Mouse (Mus musculus): ENCODE data around the gene Fam72a. TPM values are rescaled to one million over a fixed set of nuclear protein-coding genes. Genes with fewer than 3 reads are reported as not detected.

The Fam72a gene
- polyA plus RNA-seq (2011; ENCODE audit: insufficient read length, low read depth, missing spikeins), result 1.8 and 2.3 TPM in 2 replicates

DNA sequence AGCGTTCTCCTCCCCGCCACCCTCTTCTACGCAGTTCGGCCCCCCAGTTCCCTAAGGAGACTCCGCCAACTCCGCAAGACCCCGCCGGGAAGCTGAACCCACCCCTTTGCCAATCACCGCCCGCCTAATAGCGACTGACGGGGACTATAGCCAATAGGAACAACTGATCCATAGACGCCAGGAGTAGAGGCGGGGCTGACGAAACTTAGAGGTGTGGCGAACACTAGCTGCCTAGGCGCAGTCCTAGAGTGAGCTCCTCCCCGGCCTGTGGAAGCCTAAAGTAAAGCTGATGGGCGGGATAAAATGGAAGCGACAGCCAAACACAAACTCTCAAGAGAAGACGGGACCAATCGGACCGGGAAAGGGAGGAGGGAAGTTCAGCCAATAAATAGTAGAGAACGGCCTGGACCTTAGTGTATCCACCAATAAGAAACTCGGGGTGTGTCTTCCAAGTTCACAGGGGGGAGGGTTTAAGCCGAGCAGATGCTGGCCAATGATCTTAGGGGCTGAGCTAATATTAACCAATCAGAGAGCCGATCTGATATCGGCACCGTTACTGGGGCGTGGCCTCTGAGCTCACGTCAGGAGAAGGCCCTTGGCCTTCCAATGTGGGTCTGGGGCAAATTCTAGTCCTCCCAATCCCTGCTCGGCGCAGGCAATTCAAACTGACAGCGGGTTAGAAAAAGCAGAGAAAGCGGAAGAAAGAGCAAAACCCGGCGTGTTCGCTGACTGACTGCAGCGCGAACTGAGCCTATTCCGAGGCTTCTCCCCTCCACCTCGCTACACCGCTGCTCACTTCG lies at the start of gene Fam72a, which contains the start of gene Srgap2:
TSS of gene Fam72a (plus strand) at position 623 of the 800 bp plus-strand sequence.
TSS of gene Srgap2 (minus strand) at position 72 of the 800 bp plus-strand sequence.
- Histone ChIP-seq H3K27ac (ENCODE audit: insufficient read depth, low read length) (peak within 1 kb of the TSS; percentile 82), H3K4me3 (ENCODE audit: insufficient read depth, low read length) (peak within 1 kb of the TSS; percentile 95), H3K4me1 (ENCODE audit: control insufficient read depth, insufficient read depth, low read length) (peaks cover 8% of the 10 kb centered on the region)
- peak; percentile 96 for TF ChIP-seq POLR2A (IDR thresholded peaks at IDR 0.05; ENCODE audit: low read depth, low read length)
- no peak for TF ChIP-seq CTCF (IDR thresholded peaks at IDR 0.05; ENCODE audit: borderline replicate concordance, insufficient read depth, low read length)

DNA sequence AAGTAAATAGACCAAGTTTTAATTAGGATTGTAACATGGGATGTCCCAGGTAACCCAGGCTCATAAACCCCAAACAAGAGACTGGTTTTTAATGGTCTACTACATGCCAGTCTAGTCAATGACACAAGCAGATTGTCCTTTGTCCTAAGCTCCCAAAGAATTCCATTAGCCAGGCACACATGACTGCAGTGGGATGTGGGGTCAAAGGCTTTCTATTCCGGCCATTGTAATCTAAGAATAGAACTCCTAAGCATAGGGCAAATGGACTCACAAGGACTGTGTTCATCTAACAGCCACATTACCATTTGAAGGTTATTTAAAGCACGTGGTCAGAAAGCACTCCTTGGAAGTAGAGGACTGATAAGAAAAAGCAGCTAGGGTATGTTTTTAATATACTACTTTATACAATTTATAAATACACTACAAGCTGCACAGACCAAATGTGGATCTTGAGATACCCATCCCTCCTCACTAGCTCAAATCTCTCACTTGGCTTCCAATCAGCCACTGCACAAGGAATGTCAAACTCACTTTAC lies 48.9 kb upstream of the Fam72a start:
- Histone ChIP-seq H3K4me3 (ENCODE audit: insufficient read depth, low read length) (no peak overlapping the region), H3K4me1 (ENCODE audit: control insufficient read depth, insufficient read depth, low read length) (no peaks in the 10 kb centered on the region; the same call in 1 of the 2 replicates), H3K27ac (ENCODE audit: insufficient read depth, low read length) (no peak overlapping the region)
- no peak for TF ChIP-seq CTCF (IDR thresholded peaks at IDR 0.05; ENCODE audit: borderline replicate concordance, insufficient read depth, low read length)
- TF ChIP-seq POLR2A (IDR thresholded peaks at IDR 0.05; ENCODE audit: low read depth, low read length), result no peak

- Histone ChIP-seq H3K4me1 (ENCODE audit: control insufficient read depth, insufficient read depth, low read length) (0 out of 2 replicates have a peak, but pooled peaks cover 3% of the 10 kb centered on the region), H3K4me3 (ENCODE audit: insufficient read depth, low read length) (no peak overlapping the region), H3K27ac (ENCODE audit: insufficient read depth, low read length) (no peak overlapping the region)
- TF ChIP-seq CTCF (IDR thresholded peaks at IDR 0.05; ENCODE audit: borderline replicate concordance, insufficient read depth, low read length) (no peak), POLR2A (IDR thresholded peaks at IDR 0.05; ENCODE audit: low read depth, low read length) (no peak)
These were observed 46.3 kb upstream of the Fam72a start for GRCm38 (mm10) chr1:131481391-131481790.

DNA sequence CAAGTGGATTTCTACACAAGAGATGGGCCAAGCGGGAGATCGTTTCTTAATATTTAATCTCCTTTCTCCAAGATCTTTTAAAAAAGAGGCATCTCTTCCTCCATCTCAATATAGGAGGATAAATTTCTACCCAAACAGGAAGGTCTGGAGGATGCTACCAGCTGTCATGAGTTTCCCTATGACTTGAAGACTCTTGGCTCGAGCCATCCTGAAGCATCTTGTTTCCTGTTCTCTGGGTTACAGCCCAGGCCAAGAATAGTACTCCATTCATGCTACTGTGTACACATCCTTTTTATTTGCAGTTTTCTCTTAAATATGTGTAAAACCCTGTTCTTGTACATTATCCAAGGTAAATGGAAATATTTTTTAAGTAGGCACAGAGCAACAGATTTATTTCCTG lies 45.5 kb upstream of the Fam72a start:
- no peak overlapping the region for H3K27ac ChIP-seq (ENCODE audit: insufficient read depth, low read length)

GRCm38 (mm10) chr1:131486094-131486850 lies 41.4 kb upstream of the Fam72a start:
- peaks cover 3% of the 10 kb centered on the region; the same call in 1 of the 2 replicates for H3K4me1 ChIP-seq (ENCODE audit: control insufficient read depth, insufficient read depth, low read length)
- no peak for TF ChIP-seq POLR2A (IDR thresholded peaks at IDR 0.05; ENCODE audit: low read depth, low read length)
- TF ChIP-seq CTCF (IDR thresholded peaks at IDR 0.05; ENCODE audit: borderline replicate concordance, insufficient read depth, low read length), result no peak
- no peak overlapping the region for H3K4me3 ChIP-seq (ENCODE audit: insufficient read depth, low read length)
- H3K27ac ChIP-seq (ENCODE audit: insufficient read depth, low read length), result no peak overlapping the region

More for the DNA sequence above, 45.5 kb upstream of the Fam72a start:
- Histone ChIP-seq H3K4me3 (ENCODE audit: insufficient read depth, low read length) (no peak overlapping the region), H3K4me1 (ENCODE audit: control insufficient read depth, insufficient read depth, low read length) (0 out of 2 replicates have a peak, but pooled peaks cover 3% of the 10 kb centered on the region)
- TF ChIP-seq POLR2A (IDR thresholded peaks at IDR 0.05; ENCODE audit: low read depth, low read length), result no peak
- TF ChIP-seq CTCF (IDR thresholded peaks at IDR 0.05; ENCODE audit: borderline replicate concordance, insufficient read depth, low read length), result no peak

- no peak overlapping the region for H3K27ac ChIP-seq (ENCODE audit: insufficient read depth, low read length)
- H3K4me3 ChIP-seq (ENCODE audit: insufficient read depth, low read length), result no peak overlapping the region
- TF ChIP-seq POLR2A (IDR thresholded peaks at IDR 0.05; ENCODE audit: low read depth, low read length) (no peak), CTCF (IDR thresholded peaks at IDR 0.05; ENCODE audit: borderline replicate concordance, insufficient read depth, low read length) (no peak)
- peaks cover 7% of the 10 kb centered on the region for H3K4me1 ChIP-seq (ENCODE audit: control insufficient read depth, insufficient read depth, low read length)
These were observed 38.4 kb upstream of the Fam72a start for GRCm38 (mm10) chr1:131489312-131489711.

DNA sequence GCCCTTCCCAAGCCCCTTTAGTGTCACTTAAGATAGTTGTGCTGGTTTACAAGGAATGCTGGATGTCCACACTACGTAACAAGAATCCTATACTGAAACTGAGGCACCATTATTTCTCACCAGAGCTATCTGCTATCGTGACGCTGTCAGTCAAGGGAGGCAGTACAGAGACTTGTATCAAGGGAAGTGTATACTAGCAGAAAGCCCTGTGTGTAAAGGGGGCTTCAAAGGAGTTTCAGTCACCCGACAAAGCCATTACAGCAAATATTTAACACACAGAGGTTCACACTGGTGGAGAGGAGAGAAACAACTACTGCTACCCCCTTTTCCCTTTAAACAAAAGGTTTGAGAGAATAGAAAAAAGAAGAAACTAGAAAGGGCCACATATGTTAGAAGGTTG lies 36.1 kb upstream of the Fam72a start:
- Histone ChIP-seq H3K27ac (ENCODE audit: insufficient read depth, low read length) (no peak overlapping the region), H3K4me3 (ENCODE audit: insufficient read depth, low read length) (no peak overlapping the region), H3K4me1 (ENCODE audit: control insufficient read depth, insufficient read depth, low read length) (peaks cover 9% of the 10 kb centered on the region)
- TF ChIP-seq CTCF (IDR thresholded peaks at IDR 0.05; ENCODE audit: borderline replicate concordance, insufficient read depth, low read length), result no peak
- no peak for TF ChIP-seq POLR2A (IDR thresholded peaks at IDR 0.05; ENCODE audit: low read depth, low read length)

GRCm38 (mm10) chr1:131492360-131492759 lies 35.3 kb upstream of the Fam72a start:
- H3K4me1 ChIP-seq (ENCODE audit: control insufficient read depth, insufficient read depth, low read length), result peaks cover 9% of the 10 kb centered on the region
- no peak for TF ChIP-seq CTCF (IDR thresholded peaks at IDR 0.05; ENCODE audit: borderline replicate concordance, insufficient read depth, low read length)
- H3K27ac ChIP-seq (ENCODE audit: insufficient read depth, low read length), result no peak overlapping the region
- H3K4me3 ChIP-seq (ENCODE audit: insufficient read depth, low read length), result no peak overlapping the region

DNA sequence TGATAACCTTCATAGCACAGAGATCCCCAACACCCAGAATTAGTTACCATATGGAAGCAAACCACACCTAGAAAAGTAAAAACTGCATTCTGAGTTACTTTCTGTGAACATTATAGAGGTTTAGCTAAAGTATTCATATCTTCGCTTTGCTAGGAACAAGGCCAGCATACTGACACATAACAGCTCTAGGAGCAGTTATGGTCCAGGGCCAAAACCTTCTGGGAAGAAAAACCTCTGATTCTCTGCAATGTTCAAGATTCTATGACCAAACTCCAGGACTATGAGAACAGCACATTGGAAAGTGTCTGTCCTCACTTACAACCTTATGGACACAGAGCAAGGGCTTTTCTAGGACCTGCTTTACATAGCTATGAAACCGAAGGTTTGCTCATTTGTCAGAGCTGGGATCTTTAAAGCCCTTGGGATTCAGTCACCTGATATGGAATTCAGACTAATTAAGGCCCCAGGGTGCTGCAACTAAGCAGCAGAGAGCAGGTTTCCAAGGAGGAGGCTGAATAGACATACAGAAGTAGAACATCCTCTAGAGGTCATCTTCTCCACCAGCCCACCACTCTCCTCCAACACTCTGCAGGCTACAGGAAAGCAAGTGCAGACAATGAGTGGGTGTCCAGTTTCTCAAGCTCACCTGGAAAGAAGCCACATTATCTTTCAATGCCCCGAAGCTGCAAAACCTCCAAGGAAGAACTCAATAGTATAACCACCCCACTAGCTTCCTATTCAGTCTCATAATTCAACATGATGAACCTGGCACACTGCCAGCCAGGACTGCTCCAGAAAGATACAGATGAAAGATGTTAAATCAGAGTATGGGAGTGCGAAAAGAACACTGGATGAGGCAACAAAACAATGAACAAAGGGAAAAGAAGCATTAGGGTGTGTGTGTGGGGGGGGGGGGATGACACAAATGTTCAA lies 33.5 kb upstream of the Fam72a start:
- TF ChIP-seq POLR2A (IDR thresholded peaks at IDR 0.05; ENCODE audit: low read depth, low read length), result no peak
- no peak for TF ChIP-seq CTCF (IDR thresholded peaks at IDR 0.05; ENCODE audit: borderline replicate concordance, insufficient read depth, low read length)
- Histone ChIP-seq H3K4me3 (ENCODE audit: insufficient read depth, low read length) (no peak overlapping the region), H3K27ac (ENCODE audit: insufficient read depth, low read length) (peak overlapping the region; percentile 47), H3K4me1 (ENCODE audit: control insufficient read depth, insufficient read depth, low read length) (peaks cover 9% of the 10 kb centered on the region)
